Mouse (Mus musculus) thymus, postnatal 25 days (tissue): ENCODE measurements around the gene Lgi2.

Experiments used
- DNase-seq: peaks from one replicate; pipeline ENCODE4 v3.0.0; 2022

Gene Lgi2

DNA sequence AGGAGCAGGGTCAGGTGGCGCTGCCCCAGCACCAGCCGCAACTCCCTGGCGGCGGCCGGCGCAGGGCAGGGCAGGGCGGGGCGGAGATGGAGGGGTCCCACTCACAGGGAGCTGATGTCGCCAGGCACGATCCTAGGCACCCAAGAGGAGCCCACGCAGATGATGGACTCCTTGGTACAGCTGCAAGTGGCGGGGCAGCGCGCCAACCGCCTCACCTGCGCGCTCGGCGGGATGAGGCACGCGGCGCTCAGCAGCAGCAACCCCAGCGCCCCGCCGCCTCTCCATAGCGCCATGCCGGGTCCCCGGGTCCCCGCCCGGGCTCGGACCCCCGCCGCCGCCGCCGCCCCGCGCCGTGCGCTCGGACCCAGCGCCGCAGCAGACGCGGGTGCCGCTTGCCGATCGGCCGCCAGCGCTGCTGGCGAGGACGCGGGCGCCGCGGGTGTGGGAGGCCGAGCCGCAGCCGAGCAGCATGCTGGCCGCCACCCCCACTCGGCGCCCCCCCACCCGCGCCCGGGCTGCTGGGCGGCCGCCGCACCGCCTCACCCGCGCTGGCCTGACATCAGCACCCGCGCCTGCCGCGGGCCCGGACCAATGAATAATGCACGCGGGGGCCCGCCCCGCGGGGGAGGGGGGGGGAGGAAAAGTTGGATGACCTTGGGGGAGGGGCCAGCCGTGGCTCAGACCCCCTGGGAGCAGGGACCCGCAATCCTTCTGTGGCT lies at the start of gene Lgi2:
Gene Lgi2, minus strand, starts transcription at position 650 of the 719 bp plus-strand sequence.
- no peak for DNase-seq

GRCm38 (mm10) chr5:52615421-52615820 lies 49.2 kb upstream of the Lgi2 start:
- no peak for DNase-seq

- no peak for DNase-seq
These were observed 48.4 kb upstream of the Lgi2 start for GRCm38 (mm10) chr5:52614686-52615085.

- DNase-seq: no peak
These were observed 46.5 kb upstream of the Lgi2 start for GRCm38 (mm10) chr5:52612776-52613175.

DNA sequence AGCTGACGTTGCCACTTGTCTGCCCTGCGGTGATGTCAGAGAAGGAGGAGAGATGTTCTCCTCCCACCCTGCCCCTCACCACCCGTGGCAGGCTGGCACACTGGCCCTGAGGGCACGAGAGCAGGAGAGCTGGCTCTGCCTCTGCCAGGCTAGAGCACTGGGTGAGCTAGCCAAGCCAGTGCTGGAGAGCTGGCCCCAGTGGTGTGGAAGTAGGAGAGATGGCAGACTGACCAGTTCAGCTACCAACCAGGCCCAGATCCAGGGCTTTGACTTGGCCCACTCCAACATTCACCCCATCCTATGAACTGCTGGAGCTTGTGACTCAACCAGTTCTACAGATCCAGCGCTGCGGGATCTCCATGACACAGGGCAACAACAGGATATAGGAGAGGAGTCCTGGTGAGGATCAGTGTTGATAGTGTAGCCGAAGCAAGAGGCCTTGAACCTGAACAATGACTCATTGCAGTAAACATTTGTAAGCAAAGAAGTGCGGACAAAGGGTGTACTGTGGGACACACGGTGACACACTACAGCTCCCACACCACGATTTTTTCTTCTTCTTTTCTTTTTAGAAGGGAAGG lies 45.1 kb upstream of the Lgi2 start:
- no peak for DNase-seq

DNA sequence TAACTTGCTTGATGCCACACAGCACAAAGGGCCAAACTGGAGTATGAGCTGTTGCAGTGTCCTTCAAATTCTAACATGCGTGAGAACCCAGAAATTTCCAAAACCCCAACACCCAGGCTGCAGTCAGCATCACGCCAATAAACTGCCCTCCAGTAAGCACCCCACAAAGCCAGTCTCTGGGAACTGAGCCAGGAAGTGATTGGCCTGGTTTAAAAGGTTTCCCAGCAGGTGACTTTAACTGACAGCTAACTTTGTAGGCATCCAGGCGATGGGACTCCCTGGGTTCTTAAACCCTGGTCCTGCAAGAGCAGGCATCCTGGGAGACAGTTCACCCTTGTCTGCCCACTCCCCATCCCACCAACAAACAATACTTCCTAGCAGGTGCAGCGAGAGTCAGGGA lies 44.0 kb upstream of the Lgi2 start:
- DNase-seq: no peak

- peak; percentile 28 for DNase-seq
These were observed 43.4 kb upstream of the Lgi2 start for GRCm38 (mm10) chr5:52609672-52610071.

GRCm38 (mm10) chr5:52604582-52605041 lies 38.4 kb upstream of the Lgi2 start:
- no peak for DNase-seq

DNA sequence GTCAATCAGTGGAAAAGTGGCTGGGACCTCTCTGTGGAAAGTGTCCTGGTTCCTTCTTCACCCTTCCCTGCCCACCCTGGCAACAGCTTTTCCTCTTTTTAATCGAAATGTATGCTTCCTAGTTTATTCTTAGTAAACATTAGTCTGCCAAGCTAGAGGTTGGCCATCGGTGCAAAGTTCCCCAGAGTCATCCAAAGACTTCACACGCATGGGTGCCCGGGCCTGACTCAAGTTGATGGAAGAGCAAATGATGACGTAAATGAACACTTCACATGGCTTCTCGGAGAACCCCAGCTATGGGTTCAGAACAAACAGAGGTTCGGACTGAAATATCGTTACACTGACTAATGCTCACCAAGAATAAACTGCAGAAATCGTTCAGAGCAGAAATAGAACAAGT lies 24.4 kb upstream of the Lgi2 start:
- DNase-seq: no peak

- no peak for DNase-seq
These were observed 22.4 kb upstream of the Lgi2 start for GRCm38 (mm10) chr5:52588650-52589049.

DNA sequence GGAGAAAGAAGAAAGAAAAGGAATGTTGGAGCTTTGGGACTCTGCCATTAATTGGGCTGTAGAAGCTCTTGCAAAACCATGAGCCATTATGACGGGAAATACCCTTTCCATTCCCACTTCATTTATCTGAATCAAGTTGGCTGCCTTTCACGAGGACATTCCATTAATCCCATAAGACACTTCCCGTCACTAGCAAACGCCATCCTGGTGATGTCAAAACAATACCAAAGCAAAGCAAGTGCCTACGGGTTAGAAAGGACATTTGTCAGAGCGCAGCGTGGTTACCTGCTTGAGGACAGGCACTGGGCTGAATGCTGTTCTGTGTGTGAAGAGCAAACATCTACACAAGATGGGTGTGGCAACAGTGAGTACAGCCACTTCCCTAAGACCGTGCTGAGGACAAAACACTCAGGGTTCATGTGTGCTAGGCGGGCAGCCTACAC lies 21.1 kb upstream of the Lgi2 start:
- DNase-seq: no peak

- no peak for DNase-seq
These were observed 6.3 kb upstream of the Lgi2 start for GRCm38 (mm10) chr5:52572572-52572971.

GRCm38 (mm10) chr5:52570746-52571145 lies 4.5 kb upstream of the Lgi2 start:
- no peak for DNase-seq

- DNase-seq: no peak
These were observed 949 bp downstream of the Lgi2 start for GRCm38 (mm10) chr5:52565214-52565812.

DNA sequence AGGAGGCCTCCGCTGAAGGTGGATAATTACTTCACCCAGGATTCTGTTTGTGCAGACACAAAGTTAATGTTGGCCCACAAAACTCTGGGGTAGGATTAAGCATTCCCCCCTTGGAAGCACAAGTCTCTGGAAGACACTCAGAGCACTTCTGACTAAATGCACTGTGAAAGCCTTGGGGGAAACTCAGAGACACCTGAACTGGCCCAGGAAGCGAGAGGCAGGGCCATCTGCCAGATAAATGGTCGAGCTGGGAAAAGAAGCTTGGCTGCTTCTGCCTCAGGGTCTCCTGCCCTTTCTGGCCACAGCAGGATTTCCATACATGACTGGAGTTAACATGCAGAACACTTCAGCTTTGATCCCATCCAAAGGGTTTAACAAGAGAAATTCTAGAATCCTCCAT lies 1.9 kb downstream of the Lgi2 start:
- DNase-seq: no peak

GRCm38 (mm10) chr5:52560240-52560639 lies 6.0 kb downstream of the Lgi2 start:
- no peak for DNase-seq

DNA sequence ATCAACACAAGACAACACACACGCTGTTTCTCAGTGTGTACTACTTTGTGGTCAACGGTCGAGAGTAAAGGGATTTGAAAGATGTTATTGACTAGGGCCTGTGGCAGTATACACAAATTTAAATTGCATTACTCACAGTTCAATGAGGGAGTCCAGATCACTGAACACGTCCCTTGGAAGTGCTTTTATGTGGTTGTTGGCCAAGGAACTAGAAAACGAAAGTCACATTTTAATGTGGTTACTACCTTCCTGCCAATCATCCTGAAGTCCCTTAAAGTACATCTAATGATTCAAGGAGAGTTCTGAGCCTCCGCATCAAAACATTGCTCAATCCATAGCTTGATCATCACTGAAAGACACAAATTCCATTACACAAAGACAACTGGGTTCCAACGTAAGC lies 10.7 kb downstream of the Lgi2 start:
- DNase-seq: no peak

GRCm38 (mm10) chr5:52551318-52551632 lies 15.0 kb downstream of the Lgi2 start:
- DNase-seq: no peak

DNA sequence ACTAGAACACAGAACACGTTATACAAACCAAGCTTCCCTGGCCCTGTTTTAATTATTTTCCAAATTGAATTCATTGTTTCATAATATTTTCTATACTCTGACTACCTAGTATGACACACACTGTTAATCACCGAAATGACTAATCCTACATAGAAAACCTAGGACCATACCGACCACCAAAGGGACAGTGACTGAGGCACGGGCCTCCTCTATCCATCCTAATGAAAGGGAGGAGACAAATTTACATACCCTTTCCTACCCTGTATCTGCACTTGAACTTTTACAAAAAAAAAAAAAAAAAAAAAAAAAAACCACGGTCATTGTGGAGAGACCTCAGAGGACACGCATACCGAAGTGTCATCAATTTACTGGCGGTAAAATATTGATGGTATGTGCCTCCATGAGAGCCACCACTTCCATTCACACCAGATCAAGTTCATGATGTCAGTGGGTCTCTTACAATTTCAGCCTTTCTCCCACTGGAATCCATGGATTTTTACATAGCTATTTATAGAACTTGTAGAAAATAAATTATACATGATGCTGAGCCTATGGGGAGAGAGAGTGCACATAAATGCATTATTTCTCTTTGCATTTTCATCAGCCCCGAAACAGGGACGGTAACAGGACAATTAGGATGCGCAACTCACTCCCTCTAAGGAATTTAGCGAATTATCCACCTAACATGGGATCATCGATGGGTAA lies 15.5 kb downstream of the Lgi2 start:
- DNase-seq: no peak

DNA sequence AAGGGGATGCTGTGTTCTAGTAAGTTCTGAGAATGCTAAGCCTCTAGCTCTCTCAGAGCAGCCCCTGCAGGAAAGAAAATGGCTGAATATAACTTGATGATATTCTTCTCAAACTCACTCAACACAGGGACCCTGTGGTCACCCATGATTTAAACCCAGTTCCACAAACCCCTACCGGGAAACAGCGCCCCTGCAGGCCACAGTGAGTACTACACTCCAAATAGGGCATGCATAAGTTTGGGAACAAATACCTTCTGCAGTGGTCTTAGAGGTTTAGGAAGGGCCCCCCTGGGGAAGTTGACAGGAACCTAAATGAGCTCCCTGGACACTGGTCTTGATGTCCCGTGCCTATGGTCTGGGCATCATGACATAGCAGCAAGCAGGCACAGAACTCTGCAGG lies 19.3 kb downstream of the Lgi2 start:
- peak; percentile 40 for DNase-seq

DNA sequence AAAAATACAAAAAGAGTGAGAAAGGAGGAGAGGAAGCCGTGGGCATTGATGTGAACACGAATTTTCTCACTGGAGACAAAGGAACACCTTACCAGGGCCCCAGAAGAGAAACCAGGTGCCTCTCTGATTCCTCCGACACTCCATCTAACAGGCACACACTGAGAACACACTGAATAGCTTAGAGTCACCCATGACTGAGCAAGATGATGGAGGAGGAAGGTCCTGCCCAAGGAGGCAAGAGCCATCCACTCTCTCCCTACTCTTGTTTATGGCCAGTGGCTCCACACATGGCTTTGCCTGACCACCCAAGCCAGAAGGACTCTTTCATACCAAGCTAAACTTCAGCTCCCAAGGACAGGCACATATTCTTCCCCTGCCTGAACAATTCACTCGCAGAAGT lies 22.5 kb downstream of the Lgi2 start:
- DNase-seq: no peak

GRCm38 (mm10) chr5:52540186-52540585 lies 26.1 kb downstream of the Lgi2 start:
- no peak for DNase-seq

DNA sequence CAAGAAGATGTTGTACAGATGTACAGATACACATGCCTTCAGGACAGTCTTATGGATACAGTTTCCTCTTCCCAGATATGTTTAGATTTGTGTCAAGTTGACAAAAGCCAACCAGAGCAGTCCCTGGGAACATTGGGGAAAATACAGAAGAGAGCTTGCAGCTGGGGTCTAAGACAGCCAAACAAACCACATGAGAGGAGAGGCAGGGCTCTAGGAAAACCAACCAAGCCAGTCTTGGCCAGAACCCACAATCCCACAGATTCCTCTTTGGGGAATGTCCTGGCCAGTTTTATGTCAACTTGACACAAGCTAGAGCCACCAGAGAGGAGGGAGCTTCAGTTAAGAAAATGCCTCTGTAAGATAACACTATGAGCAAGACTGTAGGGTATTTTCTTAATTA lies 26.8 kb downstream of the Lgi2 start:
- DNase-seq: no peak

DNA sequence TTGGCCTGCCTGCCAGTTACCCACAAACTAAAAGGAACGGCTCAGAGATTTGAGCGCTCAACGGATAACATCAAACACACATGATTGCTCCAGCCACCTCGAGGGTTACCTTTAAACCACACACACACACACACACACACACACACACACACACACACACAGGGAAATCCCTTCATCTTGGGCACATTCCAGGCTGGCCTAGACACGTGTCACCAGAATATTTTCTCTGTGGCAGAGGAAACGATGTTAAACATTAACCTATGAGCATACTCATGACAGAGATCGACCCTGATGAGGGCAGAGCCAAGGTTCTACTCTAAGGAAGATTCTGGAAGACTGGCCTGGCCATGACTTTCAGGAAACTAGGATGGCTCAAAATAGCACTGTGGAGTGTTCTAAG lies 29.2 kb downstream of the Lgi2 start:
- no peak for DNase-seq
